17 mouse cellular contexts compared by ENCODE assay signal in the genomic region with DNA sequence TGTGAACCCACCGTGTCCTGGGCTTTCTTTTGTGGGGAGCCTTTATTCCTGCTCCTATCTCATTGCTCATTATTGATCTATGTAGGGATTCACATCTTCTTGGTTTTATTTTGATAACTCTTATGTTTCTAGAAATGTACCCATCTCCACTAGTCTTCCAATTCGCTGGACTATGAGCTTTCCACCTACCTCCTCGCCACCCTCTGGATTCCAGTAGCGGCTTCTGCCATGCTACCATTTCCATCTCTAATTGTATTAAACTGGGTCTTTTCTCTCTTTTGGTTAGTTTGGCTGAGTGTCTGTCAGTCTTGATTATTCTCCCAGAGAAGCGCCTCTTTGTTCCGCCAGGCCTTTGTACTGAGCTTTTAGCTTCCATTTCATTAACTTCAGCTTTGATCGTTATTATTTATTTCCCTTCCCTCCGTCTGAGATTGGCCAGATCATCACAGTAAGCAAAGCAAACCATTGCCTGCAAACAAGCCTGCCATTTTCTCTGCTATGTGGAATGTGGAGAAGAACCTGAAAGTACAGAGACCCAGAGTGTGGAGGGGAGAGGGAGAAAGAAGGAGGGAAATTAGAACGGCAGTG.
DNase-seq lines count a peak whose midpoint lies in the region; ATAC-seq lines count a peak whose summit lies in the region.
"Had no signal": no experiment of that assay in that cellular context is flagged by ENCODE, and none has a peak within 500 bp of the region (broad histone marks: within the 10 kb centered on the region; RNA-seq: fewer than 3 reads in every experiment).

No protein-coding gene starts in this region.

- ATAC-seq in neural tube, embryonic 13.5 days (ENCODE audit: low read depth): no peak
- no peak for ATAC-seq in megakaryocyte, adult 5-6 weeks (ENCODE audit: poor library complexity, severe bottlenecking)
- ATAC-seq: activated CD4-positive, CD25-positive, alpha-beta regulatory T cell, adult 4 months; liver, postnatal 0 days had no signal

- no peak overlapping the region for H3K4me2 ChIP-seq in neural tube, embryonic 13.5 days
- H3K4me2 ChIP-seq: heart, embryonic 15.5 days; kidney, embryonic 15.5 days; limb, embryonic 15.5 days had no signal

- H3K4me1 ChIP-seq in neural tube, embryonic 13.5 days (replicated peaks): peaks cover 41% of the 10 kb centered on the region
- H3K4me1 ChIP-seq in limb, embryonic 10.5 days: no peaks in the 10 kb centered on the region; the same call in 1 of the 2 replicates
- H3K4me1 ChIP-seq: limb, embryonic 15.5 days had no signal

- H3K9ac ChIP-seq in neural tube, embryonic 13.5 days: no peak overlapping the region
- H3K9ac ChIP-seq: heart, embryonic 15.5 days; kidney, embryonic 15.5 days; limb, embryonic 15.5 days; liver, postnatal 0 days had no signal

- WGBS in neural tube, embryonic 13.5 days: 34% methylated on average over 9 of the region's 9 CpGs
- WGBS in limb, embryonic 10.5 days: 90% methylated on average over 9 of the region's 9 CpGs

- DNase-seq in cerebellum, adult 9-10 months: peak; percentile 19
- DNase-seq in cerebellum, postnatal 4 days (ENCODE audit: low spot score in 2 of 2): no peak
- no peak for DNase-seq in neural tube, embryonic 10.5 days (ENCODE audit: extremely low spot score, low spot score)
- peak; percentile 35 for DNase-seq in mesoderm, embryonic 11.5 days (ENCODE audit: low read depth, low spot score)
- peak; percentile 95 for DNase-seq in retina, postnatal 1 day
- DNase-seq in limb, embryonic 10.5 days (ENCODE audit: low spot score): no peak
- DNase-seq: cerebellum, adult 11 months; cerebellum, postnatal 36 days; liver, postnatal 0 days; thymus, postnatal 4 days had no signal

- no peaks in the 10 kb centered on the region for H3K9me3 ChIP-seq in neural tube, embryonic 13.5 days
- no peaks in the 10 kb centered on the region for H3K9me3 ChIP-seq in limb, embryonic 10.5 days (replicated peaks)
- H3K9me3 ChIP-seq: heart, embryonic 15.5 days; kidney, embryonic 15.5 days; limb, embryonic 15.5 days had no signal

- H3K27me3 ChIP-seq in neural tube, embryonic 13.5 days: no peaks in the 10 kb centered on the region
- H3K27me3 ChIP-seq in limb, embryonic 10.5 days (ENCODE audit: low read depth, poor library complexity, severe bottlenecking): no peaks in the 10 kb centered on the region
- H3K27me3 ChIP-seq: heart, embryonic 15.5 days; kidney, embryonic 15.5 days; limb, embryonic 15.5 days had no signal

- H3K36me3 ChIP-seq in neural tube, embryonic 13.5 days: no peaks in the 10 kb centered on the region
- H3K36me3 ChIP-seq in limb, embryonic 10.5 days: no peaks in the 10 kb centered on the region
- H3K36me3 ChIP-seq: heart, embryonic 15.5 days; kidney, embryonic 15.5 days; limb, embryonic 15.5 days had no signal

- H3K27ac ChIP-seq in neural tube, embryonic 13.5 days (replicated peaks): 0 out of 2 replicates have a peak overlapping the region, but pooled peaks have one; percentile 43
- no peak overlapping the region for H3K27ac ChIP-seq in limb, embryonic 10.5 days
- H3K27ac ChIP-seq: heart, embryonic 15.5 days; kidney, embryonic 15.5 days; limb, embryonic 15.5 days had no signal

- H3K4me3 ChIP-seq in neural tube, embryonic 13.5 days: no peak overlapping the region
- H3K4me3 ChIP-seq in limb, embryonic 10.5 days: no peak overlapping the region
- H3K4me3 ChIP-seq: erythroblast, embryonic 14.5 days; heart, embryonic 15.5 days; kidney, embryonic 15.5 days; limb, embryonic 15.5 days had no signal

Comparison
In these comparisons a context has a peak if more than half of its experiments do, and no peak if none do; other contexts are left out.
1. DNase-seq: peak in cerebellum, adult 9-10 months (single experiment), mesoderm, embryonic 11.5 days (single experiment) and retina, postnatal 1 day (single experiment); none in cerebellum, postnatal 4 days (0 of 2), neural tube, embryonic 10.5 days (single experiment) and limb, embryonic 10.5 days (single experiment).